Mouse (Mus musculus) cerebellum, adult 2 months (tissue): Measurements from ENCODE around the gene Mettl14. TPM values are rescaled to one million over a fixed set of nuclear protein-coding genes. Genes with fewer than 3 reads are reported as not detected.

ENCODE experiments used
- DNase-seq, 2 experiments: peaks; one replicate each; pipeline ENCODE4 v3.0.0; 2021
- H3K27ac ChIP-seq: fragments of 200-500 bp; 2 replicates; pipeline ENCODE4 v1.5.1; 2012; ENCODE audit warnings: low read length, control low read depth, inconsistent platforms; ENCODE audit not compliant: insufficient read depth
- H3K27me3 ChIP-seq: fragments of 200-500 bp; 2 replicates; pipeline ENCODE4 v1.6.1; 2012; ENCODE audit warnings: inconsistent platforms, mild to moderate bottlenecking, low read length, moderate library complexity; ENCODE audit not compliant: control insufficient read depth, insufficient read depth
- H3K4me1 ChIP-seq: fragments of 200-500 bp; 2 replicates; pipeline ENCODE4 v1.6.1; 2011; ENCODE audit warnings: low read length; ENCODE audit not compliant: control insufficient read depth, insufficient read depth
- H3K4me3 ChIP-seq: fragments of 200-500 bp; replicated peaks from 2 replicates; pipeline ENCODE3; 2011; ENCODE audit warnings: mild to moderate bottlenecking, low read depth, low read length, control low read depth; ENCODE audit not compliant: insufficient read depth
- CTCF ChIP-seq: fragments of 200-500 bp; IDR thresholded peaks from 2 replicates; pipeline ENCODE4 v1.5.1; 2011; ENCODE audit warnings: low read depth, mild to moderate bottlenecking, control low read depth, low read length, moderate library complexity, borderline replicate concordance; ENCODE audit not compliant: insufficient read depth
- POLR2A ChIP-seq: fragments of 200-500 bp; IDR thresholded peaks from 2 replicates; pipeline ENCODE4 v1.6.1; 2011; ENCODE audit warnings: low read length, control low read depth, borderline replicate concordance; ENCODE audit not compliant: insufficient read depth
- WGBS: fragments of 180-500 bp; shearing (Covaris S2); methylation state at CpG from one replicate; pipeline ENCODE4 v1.1.7; 2018; 5-methylcytosine and 5-hydroxymethylcytosine counted together
- polyA plus RNA-seq: library from polyadenylated mRNA; depleted of rRNA; stranded (reverse); fragments of >200 nt; gene quantifications from 2 replicates; pipeline ENCODE4 v1.2.3, GENCODE M21; 2012; rRNA removed

Gene Mettl14
- polyA plus RNA-seq: 15.5 and 15.7 TPM in 2 replicates

- WGBS: under 1% methylated on average over 41 of the region's 41 CpGs
- peak; percentile 97 to 98 for DNase-seq
- Histone ChIP-seq H3K27ac (peak within 1 kb of the TSS; percentile 60; the same call in 1 of the 2 replicates), H3K4me1 (no peaks in the 10 kb centered on the region), H3K4me3 (peak within 1 kb of the TSS; percentile 73), H3K27me3 (no peaks in the 10 kb centered on the region)
- no peak for TF ChIP-seq CTCF
- peak; percentile 88; the same call in 1 of the 2 replicates for TF ChIP-seq POLR2A
Observed at GRCm38 (mm10) chr3:123385486-123386156, at the start of gene Mettl14. Gene Mettl14, minus strand, starts transcription at chr3:123386108.

GRCm38 (mm10) chr3:123433362-123433761 lies 47.5 kb upstream of the Mettl14 start:
- no peaks in the 10 kb centered on the region for H3K4me1 ChIP-seq
- H3K27me3 ChIP-seq: no peaks in the 10 kb centered on the region
- 67% methylated on average over 3 of the region's 3 CpGs for WGBS
- TF ChIP-seq CTCF (no peak), POLR2A (no peak)
- no peak overlapping the region for H3K4me3 ChIP-seq
- no peak overlapping the region for H3K27ac ChIP-seq
- DNase-seq: no peak

- no peak for TF ChIP-seq POLR2A
- TF ChIP-seq CTCF: no peak
Observed at GRCm38 (mm10) chr3:123431951-123432674, 46.2 kb upstream of the Mettl14 start.

GRCm38 (mm10) chr3:123429597-123430458 lies 43.9 kb upstream of the Mettl14 start:
- DNase-seq: no peak
- Histone ChIP-seq H3K4me1 (no peaks in the 10 kb centered on the region), H3K27ac (no peak overlapping the region), H3K27me3 (no peaks in the 10 kb centered on the region), H3K4me3 (no peak overlapping the region)
- TF ChIP-seq CTCF (no peak), POLR2A (no peak)
- 72% methylated on average over 22 of the region's 22 CpGs for WGBS

More at GRCm38 (mm10) chr3:123431951-123432674, 46.2 kb upstream of the Mettl14 start:
- Histone ChIP-seq H3K4me3 (no peak overlapping the region), H3K27me3 (no peaks in the 10 kb centered on the region), H3K4me1 (no peaks in the 10 kb centered on the region), H3K27ac (no peak overlapping the region)
- WGBS: 77% methylated on average over 5 of the region's 5 CpGs
- no peak for DNase-seq

GRCm38 (mm10) chr3:123428005-123428404 lies 42.1 kb upstream of the Mettl14 start:
- Histone ChIP-seq H3K4me3 (no peak overlapping the region), H3K27ac (no peak overlapping the region), H3K4me1 (no peaks in the 10 kb centered on the region), H3K27me3 (no peaks in the 10 kb centered on the region)
- WGBS: 67% methylated on average over 4 of the region's 4 CpGs
- no peak for DNase-seq
- TF ChIP-seq POLR2A (no peak), CTCF (no peak)

- DNase-seq: no peak
- TF ChIP-seq CTCF (no peak), POLR2A (no peak)
- no peak overlapping the region for H3K27ac ChIP-seq
- WGBS: 46% methylated on average over 2 of the region's 2 CpGs
- H3K4me3 ChIP-seq: no peak overlapping the region
- H3K27me3 ChIP-seq: no peaks in the 10 kb centered on the region
- no peaks in the 10 kb centered on the region for H3K4me1 ChIP-seq
Observed at GRCm38 (mm10) chr3:123425647-123426046, 39.7 kb upstream of the Mettl14 start.

- H3K27me3 ChIP-seq: no peaks in the 10 kb centered on the region
- H3K4me1 ChIP-seq: no peaks in the 10 kb centered on the region
- no peak overlapping the region for H3K27ac ChIP-seq
- no peak overlapping the region for H3K4me3 ChIP-seq
- WGBS: 23% methylated on average over 5 of the region's 5 CpGs
- DNase-seq: no peak
- TF ChIP-seq CTCF (no peak), POLR2A (no peak)
Observed at GRCm38 (mm10) chr3:123413173-123413572, 27.3 kb upstream of the Mettl14 start.
